Mouse (Mus musculus) midbrain, postnatal 0 days (tissue): ENCODE measurements around the gene Mapkap1. TPM values are rescaled to one million over a fixed set of nuclear protein-coding genes. Genes with fewer than 3 reads are reported as not detected.

Experiments
- ATAC-seq: fragments of 200-750 bp; cut with Nextera tagmentation; 2 replicates; pipeline ENCODE4 v1.8.0; 2017; ENCODE audit warnings: moderate number of reproducible peaks, mild to moderate bottlenecking, moderate TSS enrichment, moderate library complexity; ENCODE audit not compliant: low FRiP score
- DNase-seq: peaks from one replicate; pipeline ENCODE4 v3.0.0-alpha.2; 2015; ENCODE audit warnings: low spot score
- H3K27ac ChIP-seq: fragments of 300-500 bp; sonication (generic); 2 replicates; pipeline ENCODE4 v1.5.1; 2014; ENCODE audit warnings: low read depth, mild to moderate bottlenecking, low read length, mixed read lengths
- H3K27me3 ChIP-seq: fragments of 300-500 bp; sonication (generic); 2 replicates; pipeline ENCODE4 v1.6.1; 2014; ENCODE audit warnings: low read length, control low read depth, mixed read lengths; ENCODE audit not compliant: insufficient read depth
- H3K36me3 ChIP-seq: fragments of 300-500 bp; sonication (generic); 2 replicates; pipeline ENCODE4 v1.6.1; 2014; ENCODE audit warnings: low read length, control low read depth, mixed read lengths; ENCODE audit not compliant: insufficient read depth
- H3K4me1 ChIP-seq: fragments of 300-500 bp; sonication (generic); 2 replicates; pipeline ENCODE4 v1.6.1; 2014; ENCODE audit warnings: mild to moderate bottlenecking, control low read depth, antibody characterized with exemption, low read length, mixed read lengths; ENCODE audit not compliant: insufficient read depth
- H3K4me2 ChIP-seq: fragments of 300-500 bp; sonication (generic); 2 replicates; pipeline ENCODE4 v1.6.1; 2014; ENCODE audit warnings: low read depth, mild to moderate bottlenecking, low read length, mixed read lengths; ENCODE audit not compliant: poor library complexity, severe bottlenecking
- H3K4me3 ChIP-seq: fragments of 300-500 bp; sonication (generic); 2 replicates; pipeline ENCODE4 v1.5.1; 2014; ENCODE audit warnings: low read depth, mild to moderate bottlenecking, low read length, moderate library complexity
- H3K9ac ChIP-seq: fragments of 300-500 bp; sonication (generic); replicated peaks from 2 replicates; pipeline ENCODE4 v1.6.1; 2014; ENCODE audit warnings: mild to moderate bottlenecking, low read length, moderate library complexity, mixed read lengths; ENCODE audit not compliant: poor library complexity, severe bottlenecking
- H3K9me3 ChIP-seq: fragments of 300-500 bp; sonication (generic); 2 replicates; pipeline ENCODE4 v1.6.1; 2016; ENCODE audit warnings: low read length, control low read depth
- CTCF ChIP-seq: IDR thresholded peaks from 2 replicates; pipeline ENCODE4 v1.5.1; 2016; ENCODE audit warnings: antibody characterized with exemption, mild to moderate bottlenecking
- WGBS: fragments of 180-500 bp; shearing (Covaris S2); extraction: QIAGEN DNeasy Blood & Tissue Kit; methylation state at CpG from one replicate; pipeline ENCODE4 v1.1.7; 2014; 5-methylcytosine and 5-hydroxymethylcytosine counted together
- polyA plus RNA-seq: library from polyadenylated mRNA; unstranded; fragments of >200 nt; fragmentation: Nextera tagmentation; extraction: Ambion mirVana; gene quantifications from 2 replicates; pipeline ENCODE4 v1.2.1, GENCODE M21; 2015
- total RNA-seq: library from RNA; depleted of rRNA; stranded (reverse); fragments of >200 nt; gene quantifications from 2 replicates; pipeline ENCODE4 v1.2.3, GENCODE M21; 2014; rRNA removed

The Mapkap1 gene
- total and polyA plus RNA-seq, 2 experiments from 2014 or later: 83.0 to 101 TPM

DNA sequence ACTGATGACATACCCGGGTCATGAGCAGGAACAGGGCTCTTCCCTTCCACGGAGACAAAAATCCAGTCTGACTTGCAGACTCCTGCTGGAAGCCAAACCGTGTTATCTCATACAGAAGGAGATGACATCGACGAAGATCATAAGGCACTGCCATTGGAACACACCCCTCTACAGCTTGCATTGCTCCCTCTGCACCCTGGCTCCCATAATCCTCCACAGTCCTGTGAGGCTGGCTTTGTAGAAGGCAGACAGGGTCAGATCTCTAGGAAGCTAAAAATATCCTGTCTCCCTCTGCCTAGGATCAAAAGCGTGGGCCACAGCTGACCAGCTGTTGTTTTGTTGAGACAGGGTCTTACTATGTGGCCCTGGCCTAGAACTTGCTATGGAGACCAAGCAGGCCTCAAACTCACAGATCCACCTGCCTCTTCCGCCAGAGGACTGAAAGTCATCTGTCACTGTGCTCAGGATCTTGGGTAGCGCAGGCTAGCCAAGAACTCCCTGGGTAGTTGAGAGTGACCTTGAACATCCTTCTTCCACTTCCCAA, 262.7 kb downstream of the Mapkap1 start:
- Histone ChIP-seq H3K4me2 (no peak overlapping the region), H3K36me3 (no peaks in the 10 kb centered on the region), H3K27ac (no peak overlapping the region), H3K9ac (no peak overlapping the region), H3K27me3 (no peaks in the 10 kb centered on the region), H3K4me3 (no peak overlapping the region), H3K4me1 (no peaks in the 10 kb centered on the region), H3K9me3 (no peaks in the 10 kb centered on the region)
- WGBS: 64% methylated on average over 8 of the region's 8 CpGs
- TF ChIP-seq CTCF: no peak
- DNase-seq (no peak), ATAC-seq (no peak)

DNA sequence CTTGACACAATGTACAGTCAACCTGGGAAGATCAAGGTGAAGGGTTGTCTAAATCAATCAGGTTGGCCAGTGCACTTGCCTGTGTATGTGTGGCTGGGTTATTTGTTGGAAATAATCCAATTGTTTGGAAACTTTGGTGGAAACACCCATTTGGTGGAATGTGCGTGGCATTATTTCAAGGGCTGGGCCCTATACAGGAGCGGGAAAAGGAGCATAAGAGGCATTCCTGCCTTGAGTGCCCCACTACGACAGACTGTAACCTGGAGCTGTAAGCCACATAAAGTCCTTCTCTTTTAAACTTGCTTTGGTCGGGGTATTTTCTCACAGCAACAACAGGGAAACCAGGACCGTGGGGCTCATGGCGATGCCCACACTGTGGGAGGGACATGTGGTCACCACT, 263.9 kb downstream of the Mapkap1 start:
- TF ChIP-seq CTCF: no peak
- Histone ChIP-seq H3K27me3 (no peaks in the 10 kb centered on the region), H3K27ac (no peak overlapping the region), H3K36me3 (peaks cover 5% of the 10 kb centered on the region), H3K4me2 (no peak overlapping the region), H3K4me3 (no peak overlapping the region), H3K9me3 (no peaks in the 10 kb centered on the region), H3K4me1 (no peaks in the 10 kb centered on the region), H3K9ac (no peak overlapping the region)
- ATAC-seq (no peak), DNase-seq (no peak)
- 82% methylated on average over 6 of the region's 6 CpGs for whole genome bisulfite sequencing

DNA sequence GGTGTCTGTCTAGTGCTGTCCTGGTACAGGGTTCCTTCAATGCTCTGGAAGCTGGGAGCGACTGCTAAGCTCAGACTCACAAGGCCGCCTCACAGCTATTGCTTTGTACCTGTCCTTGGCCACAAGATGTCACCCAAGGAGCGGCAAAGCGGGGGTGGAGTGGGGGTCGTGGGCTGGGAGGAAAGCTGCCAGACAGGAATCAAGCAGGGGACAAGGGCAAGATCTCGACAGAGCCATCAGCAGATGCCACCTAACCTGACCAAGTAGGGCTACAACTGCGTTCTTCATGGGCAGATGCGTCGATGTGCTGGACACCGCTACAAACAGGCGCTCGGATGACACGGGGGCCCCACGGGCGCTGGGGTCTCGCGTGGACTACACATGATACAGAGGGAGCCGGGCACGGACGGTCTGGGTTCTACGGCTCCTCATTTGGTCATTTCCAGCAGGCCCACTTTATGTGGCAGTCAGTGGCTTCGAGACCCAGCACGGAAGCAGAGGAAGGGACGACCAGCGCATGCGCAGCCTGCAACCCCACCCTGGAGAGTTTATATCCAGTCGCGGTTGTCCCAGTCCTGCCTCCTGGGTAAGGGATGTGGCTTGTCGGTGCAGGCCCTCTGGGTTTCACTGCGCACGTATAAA, 264.9 kb downstream of the Mapkap1 start:
- Histone ChIP-seq H3K27ac (peak overlapping the region; percentile 19; the same call in 1 of the 2 replicates), H3K27me3 (no peaks in the 10 kb centered on the region)
- WGBS: 33% methylated on average over 31 of the region's 31 CpGs

DNA sequence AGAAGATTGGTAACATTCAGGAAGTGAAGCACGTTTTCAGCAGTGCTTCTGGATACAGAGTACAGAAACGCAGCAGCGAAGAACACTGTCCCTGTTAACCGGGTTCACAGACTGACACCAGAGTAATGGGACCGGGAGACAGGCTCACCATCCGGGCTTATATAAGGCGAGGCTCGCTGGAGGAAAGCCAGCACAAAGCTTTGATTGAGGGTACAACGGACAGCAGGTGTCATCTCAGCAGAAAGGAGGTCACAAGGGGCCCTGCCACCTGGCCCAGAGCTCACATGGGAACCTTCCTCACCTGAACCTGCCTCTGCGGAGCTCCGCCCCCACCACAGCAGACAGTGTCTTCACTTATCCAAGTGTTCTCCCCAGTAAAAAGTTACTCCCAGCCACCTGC, 267.3 kb downstream of the Mapkap1 start:
- ATAC-seq: no peak
- peaks cover 36% of the 10 kb centered on the region for H3K36me3 ChIP-seq
- H3K9ac ChIP-seq: no peak overlapping the region
- no peak overlapping the region for H3K4me3 ChIP-seq
- H3K4me1 ChIP-seq: no peaks in the 10 kb centered on the region
- no peak overlapping the region for H3K4me2 ChIP-seq
- no peak for TF ChIP-seq CTCF
- H3K9me3 ChIP-seq: no peaks in the 10 kb centered on the region
- WGBS: 89% methylated on average over 11 of the region's 11 CpGs
- H3K27me3 ChIP-seq: no peaks in the 10 kb centered on the region
- DNase-seq: no peak
- H3K27ac ChIP-seq: no peak overlapping the region

More for the DNA sequence above, 264.9 kb downstream of the Mapkap1 start:
- peak overlapping the region; percentile 53 for H3K4me2 ChIP-seq
- H3K4me3 ChIP-seq: peak overlapping the region; percentile 23
- no peaks in the 10 kb centered on the region for H3K4me1 ChIP-seq
- ATAC-seq: peak; percentile 64
- peak; percentile 80 for TF ChIP-seq CTCF
- no peaks in the 10 kb centered on the region for H3K9me3 ChIP-seq
- peak; percentile 88 for DNase-seq
- peak overlapping the region; percentile 1; the same call in 1 of the 2 replicates for H3K9ac ChIP-seq
- peaks cover 13% of the 10 kb centered on the region for H3K36me3 ChIP-seq

Other genes starting within 250 kb of the Mapkap1 start
- gene Pbx3, start 33.6 kb upstream of the Mapkap1 start, total RNA-seq: 105 and 117 TPM in 2 replicates
- gene Pbx3, start 33.6 kb upstream of the Mapkap1 start, polyA plus RNA-seq: 62.3 and 68.3 TPM in 2 replicates